Mouse (Mus musculus): ENCODE data around the gene Pdgfra. TPM values are rescaled to one million over a fixed set of nuclear protein-coding genes. Genes with fewer than 3 reads are reported as not detected.

Gene Pdgfra
- polyA plus RNA-seq, 1 experiment from 2014 or later, result 50.1 TPM

GRCm38 (mm10) chr5:75149380-75149779 lies 2.7 kb upstream of the Pdgfra start:
- no peak for ATAC-seq (ENCODE audit: low FRiP score)
- H3K9me3 ChIP-seq (replicated peaks), result no peaks in the 10 kb centered on the region
- H3K4me2 ChIP-seq (replicated peaks), result peak overlapping the region; percentile 39
- H3K27me3 ChIP-seq, result peaks cover 96% of the 10 kb centered on the region
- no peaks in the 10 kb centered on the region for H3K36me3 ChIP-seq
- no peak overlapping the region for H3K9ac ChIP-seq
- peaks cover 46% of the 10 kb centered on the region for H3K4me1 ChIP-seq
- 3% methylated on average over 10 of the region's 10 CpGs for WGBS
- peak overlapping the region; percentile 58; the same call in 1 of the 2 replicates for H3K27ac ChIP-seq
- H3K4me3 ChIP-seq, result peak overlapping the region; percentile 18

- Histone ChIP-seq H3K4me2 (replicated peaks) (peak overlapping the region; percentile 39), H3K4me1 (peaks cover 47% of the 10 kb centered on the region), H3K27ac (peak overlapping the region; percentile 58; the same call in 1 of the 2 replicates), H3K36me3 (no peaks in the 10 kb centered on the region), H3K4me3 (peak overlapping the region; percentile 17), H3K9me3 (replicated peaks) (no peaks in the 10 kb centered on the region), H3K9ac (no peak overlapping the region), H3K27me3 (peaks cover 96% of the 10 kb centered on the region)
- WGBS, result 0% methylated on average over 11 of the region's 11 CpGs
- ATAC-seq (ENCODE audit: low FRiP score), result no peak
Measured at GRCm38 (mm10) chr5:75149880-75150279, 2.2 kb upstream of the Pdgfra start.

GRCm38 (mm10) chr5:75150341-75150981 lies 1.6 kb upstream of the Pdgfra start:
- H3K9ac ChIP-seq, result no peak overlapping the region
- H3K36me3 ChIP-seq, result no peaks in the 10 kb centered on the region
- no peak for ATAC-seq (ENCODE audit: low FRiP score)
- H3K27ac ChIP-seq, result peak overlapping the region; percentile 58; the same call in 1 of the 2 replicates
- peak overlapping the region; percentile 24 for H3K4me3 ChIP-seq
- peaks cover 95% of the 10 kb centered on the region for H3K27me3 ChIP-seq
- H3K4me2 ChIP-seq (replicated peaks), result peak overlapping the region; percentile 39
- under 1% methylated on average over 23 of the region's 23 CpGs for WGBS
- no peaks in the 10 kb centered on the region for H3K9me3 ChIP-seq (replicated peaks)
- peaks cover 49% of the 10 kb centered on the region for H3K4me1 ChIP-seq

- peaks cover 96% of the 10 kb centered on the region for H3K27me3 ChIP-seq
- peak overlapping the region; percentile 32; the same call in 1 of the 2 replicates for H3K9ac ChIP-seq
- H3K4me3 ChIP-seq, result peak overlapping the region; percentile 24
- peaks cover 57% of the 10 kb centered on the region for H3K4me1 ChIP-seq
- no peaks in the 10 kb centered on the region for H3K36me3 ChIP-seq
- ATAC-seq (ENCODE audit: low FRiP score), result no peak
- H3K27ac ChIP-seq, result peak overlapping the region; percentile 58
- no peaks in the 10 kb centered on the region for H3K9me3 ChIP-seq (replicated peaks)
- peak overlapping the region; percentile 39 for H3K4me2 ChIP-seq (replicated peaks)
- 0% methylated on average over 29 of the region's 35 CpGs for WGBS
Measured at GRCm38 (mm10) chr5:75151146-75151900, 769 bp upstream of the Pdgfra start.

GRCm38 (mm10) chr5:75152791-75153625 lies 916 bp downstream of the Pdgfra start:
- Histone ChIP-seq H3K4me3 (peak overlapping the region; percentile 53), H3K4me2 (replicated peaks) (peak overlapping the region; percentile 90), H3K4me1 (peaks cover 56% of the 10 kb centered on the region), H3K36me3 (no peaks in the 10 kb centered on the region), H3K27ac (peak overlapping the region; percentile 83), H3K27me3 (peaks cover 80% of the 10 kb centered on the region), H3K9me3 (replicated peaks) (no peaks in the 10 kb centered on the region), H3K9ac (peak overlapping the region; percentile 65)
- no peak for ATAC-seq (ENCODE audit: low FRiP score)
- under 1% methylated on average over 67 of the region's 72 CpGs for WGBS

- Histone ChIP-seq H3K9ac (peak overlapping the region; percentile 65), H3K27ac (peak overlapping the region; percentile 83), H3K4me3 (peak overlapping the region; percentile 53)
Measured at GRCm38 (mm10) chr5:75153626-75153960, 1.5 kb downstream of the Pdgfra start.

GRCm38 (mm10) chr5:75153961-75154620 lies 2.0 kb downstream of the Pdgfra start:
- Histone ChIP-seq H3K9me3 (replicated peaks) (no peaks in the 10 kb centered on the region), H3K4me3 (peak overlapping the region; percentile 53), H3K27me3 (peaks cover 73% of the 10 kb centered on the region), H3K27ac (peak overlapping the region; percentile 83), H3K4me1 (peaks cover 47% of the 10 kb centered on the region), H3K4me2 (replicated peaks) (peak overlapping the region; percentile 90), H3K36me3 (no peaks in the 10 kb centered on the region), H3K9ac (peak overlapping the region; percentile 65)
- ATAC-seq (ENCODE audit: low FRiP score), result no peak
- WGBS, result 1% methylated on average over 27 of the region's 27 CpGs

More at GRCm38 (mm10) chr5:75153626-75153960, 1.5 kb downstream of the Pdgfra start:
- Histone ChIP-seq H3K27me3 (peaks cover 74% of the 10 kb centered on the region), H3K4me1 (peaks cover 50% of the 10 kb centered on the region), H3K9me3 (replicated peaks) (no peaks in the 10 kb centered on the region), H3K36me3 (no peaks in the 10 kb centered on the region), H3K4me2 (replicated peaks) (peak overlapping the region; percentile 90)
- 1% methylated on average over 13 of the region's 13 CpGs for WGBS
- no peak for ATAC-seq (ENCODE audit: low FRiP score)

GRCm38 (mm10) chr5:75154621-75155235 lies 2.6 kb downstream of the Pdgfra start:
- Histone ChIP-seq H3K9ac (peak overlapping the region; percentile 65), H3K4me1 (peaks cover 42% of the 10 kb centered on the region), H3K27me3 (peaks cover 66% of the 10 kb centered on the region), H3K9me3 (replicated peaks) (no peaks in the 10 kb centered on the region), H3K4me2 (replicated peaks) (peak overlapping the region; percentile 90), H3K4me3 (peak overlapping the region; percentile 53), H3K27ac (peak overlapping the region; percentile 83), H3K36me3 (no peaks in the 10 kb centered on the region)
- no peak for ATAC-seq (ENCODE audit: low FRiP score)
- under 1% methylated on average over 21 of the region's 21 CpGs for WGBS

- Histone ChIP-seq H3K36me3 (no peaks in the 10 kb centered on the region), H3K9me3 (replicated peaks) (no peaks in the 10 kb centered on the region), H3K9ac (peak overlapping the region; percentile 65), H3K27ac (peak overlapping the region; percentile 83), H3K4me1 (peaks cover 37% of the 10 kb centered on the region), H3K4me3 (peak overlapping the region; percentile 53), H3K4me2 (replicated peaks) (peak overlapping the region; percentile 90), H3K27me3 (peaks cover 61% of the 10 kb centered on the region)
- no peak for ATAC-seq (ENCODE audit: low FRiP score)
- WGBS, result 3% methylated on average over 7 of the region's 9 CpGs
Measured at GRCm38 (mm10) chr5:75155281-75155680, 3.2 kb downstream of the Pdgfra start.

- H3K27me3 ChIP-seq, result peaks cover 54% of the 10 kb centered on the region
- WGBS, result under 1% methylated on average over 52 of the region's 52 CpGs
- H3K27ac ChIP-seq, result peak overlapping the region; percentile 83
- ATAC-seq (ENCODE audit: low FRiP score), result peak; percentile 92
- no peaks in the 10 kb centered on the region for H3K36me3 ChIP-seq
- peak overlapping the region; percentile 65 for H3K9ac ChIP-seq
- peak overlapping the region; percentile 53 for H3K4me3 ChIP-seq
- H3K9me3 ChIP-seq (replicated peaks), result no peaks in the 10 kb centered on the region
- peak overlapping the region; percentile 90 for H3K4me2 ChIP-seq (replicated peaks)
- H3K4me1 ChIP-seq, result peaks cover 35% of the 10 kb centered on the region
Measured at GRCm38 (mm10) chr5:75155741-75156553, 3.9 kb downstream of the Pdgfra start.
